23 mouse cellular contexts compared by ENCODE assay signal in the genomic region with DNA sequence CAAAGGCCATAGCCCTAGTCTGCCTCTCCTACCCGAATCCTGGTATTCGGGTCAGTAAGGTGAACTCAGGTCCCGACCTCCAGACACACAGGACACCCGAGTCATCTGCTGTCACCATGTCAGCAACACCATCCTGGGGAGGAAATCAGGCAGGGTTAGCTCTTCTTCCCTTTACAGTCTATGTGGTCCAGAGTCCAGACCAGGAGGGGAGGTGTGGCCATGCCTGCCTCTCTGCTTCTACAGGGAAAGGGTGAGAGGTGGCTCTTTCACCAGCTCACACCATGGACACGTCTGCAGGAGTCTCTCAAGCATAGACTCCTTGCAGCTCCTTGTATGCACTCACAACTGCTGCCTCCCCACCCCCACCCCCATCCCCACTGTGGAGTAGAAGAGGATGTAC. TPM values are rescaled to one million over a fixed set of nuclear protein-coding genes. Genes with fewer than 3 reads are reported as not detected.
A peak's percentile ranks its signal among the peaks of the same experiment; 100 is the strongest.
DNase-seq lines count a peak whose midpoint lies in the region; ATAC-seq and TF ChIP-seq lines count a peak whose summit lies in the region.
"Had no signal": no experiment of that assay in that cellular context is flagged by ENCODE, and none has a peak within 500 bp of the region (broad histone marks: within the 10 kb centered on the region; RNA-seq: fewer than 3 reads in every experiment).

No protein-coding gene starts in this region.

- DNase-seq in liver, embryonic 14.5 days (ENCODE audit: low read depth in 3 of 3, low spot score in 3 of 3): no peak
- DNase-seq in kidney, adult 11 months: no peak
- DNase-seq in ovary, adult 18-20 months (ENCODE audit: low spot score): no peak
- DNase-seq: adrenal gland, postnatal 10 days; adrenal gland, postnatal 36 days; B cell, adult 2 months; cerebellum, adult 18-20 months; cerebellum, adult 9-10 months; cerebellum, postnatal 14 days; gastrocnemius, postnatal 25 days; heart, adult 2 months had no signal

- no peak overlapping the region for H3K4me3 ChIP-seq in liver, embryonic 14.5 days (ENCODE audit: insufficient read depth in 1 of 2, low read depth in 2 of 2, low read length in 2 of 2)
- H3K4me3 ChIP-seq in liver, embryonic 12.5 days: no peak overlapping the region
- H3K4me3 ChIP-seq in intestine, embryonic 15.5 days (replicated peaks): no peak overlapping the region
- H3K4me3 ChIP-seq in intestine, postnatal 0 days (ENCODE audit: low read depth, low read length): no peak overlapping the region
- H3K4me3 ChIP-seq: embryonic facial prominence, embryonic 12.5 days; embryonic facial prominence, embryonic 15.5 days; forebrain, embryonic 15.5 days; heart, adult 2 months; hindbrain, embryonic 12.5 days; hindbrain, embryonic 15.5 days had no signal

- 0 out of 2 replicates have a peak, but pooled peaks have one; percentile 16 for ATAC-seq in liver, embryonic 14.5 days (ENCODE audit: insufficient read depth)
- no peak for ATAC-seq in liver, embryonic 12.5 days
- ATAC-seq in intestine, embryonic 15.5 days: peak; percentile 60
- ATAC-seq in intestine, postnatal 0 days: peak; percentile 49
- ATAC-seq: forebrain, embryonic 15.5 days; Patski had no signal

- H3K4me1 ChIP-seq in liver, embryonic 14.5 days (replicated peaks; ENCODE audit: control insufficient read depth in 2 of 2, insufficient read depth in 2 of 2, low read length in 1 of 2): no peaks in the 10 kb centered on the region
- H3K4me1 ChIP-seq in liver, embryonic 12.5 days: peaks cover 25% of the 10 kb centered on the region
- H3K4me1 ChIP-seq in intestine, embryonic 15.5 days (replicated peaks): peaks cover 5% of the 10 kb centered on the region
- H3K4me1 ChIP-seq in intestine, postnatal 0 days (replicated peaks; ENCODE audit: control insufficient read depth, insufficient read depth, low read length): peaks cover 6% of the 10 kb centered on the region

- no peak overlapping the region for H3K4me2 ChIP-seq in liver, embryonic 14.5 days (ENCODE audit: low read depth)
- H3K4me2 ChIP-seq in liver, embryonic 12.5 days: no peak overlapping the region
- H3K4me2 ChIP-seq in intestine, embryonic 15.5 days (replicated peaks): no peak overlapping the region
- H3K4me2 ChIP-seq in intestine, postnatal 0 days (replicated peaks; ENCODE audit: low read depth): no peak overlapping the region
- H3K4me2 ChIP-seq: embryonic facial prominence, embryonic 12.5 days; embryonic facial prominence, embryonic 15.5 days; forebrain, embryonic 15.5 days; heart, embryonic 11.5 days; hindbrain, embryonic 12.5 days; hindbrain, embryonic 15.5 days had no signal

- no peak overlapping the region for H3K9ac ChIP-seq in liver, embryonic 14.5 days (replicated peaks)
- H3K9ac ChIP-seq in liver, embryonic 12.5 days: no peak overlapping the region
- no peak overlapping the region for H3K9ac ChIP-seq in intestine, embryonic 15.5 days
- 0 out of 2 replicates have a peak overlapping the region, but pooled peaks have one; percentile 1 for H3K9ac ChIP-seq in intestine, postnatal 0 days (ENCODE audit: low read depth, low read length)
- H3K9ac ChIP-seq: embryonic facial prominence, embryonic 12.5 days; embryonic facial prominence, embryonic 15.5 days; forebrain, embryonic 15.5 days; hindbrain, embryonic 12.5 days; hindbrain, embryonic 15.5 days had no signal

- no peak for TF ChIP-seq CTCF in liver, embryonic 14.5 days (IDR thresholded peaks at IDR 0.05; ENCODE audit: low read depth)
- no peak for TF ChIP-seq CTCF in intestine, postnatal 0 days (IDR thresholded peaks at IDR 0.05; ENCODE audit: low read depth)

- H3K27me3 ChIP-seq in liver, embryonic 14.5 days (ENCODE audit: control insufficient read depth, insufficient read depth, low read length): peaks cover 14% of the 10 kb centered on the region
- peaks cover 60% of the 10 kb centered on the region for H3K27me3 ChIP-seq in liver, embryonic 12.5 days (replicated peaks)
- no peaks in the 10 kb centered on the region for H3K27me3 ChIP-seq in intestine, embryonic 15.5 days (replicated peaks)
- H3K27me3 ChIP-seq in intestine, postnatal 0 days (replicated peaks; ENCODE audit: control insufficient read depth, insufficient read depth, low read length): no peaks in the 10 kb centered on the region
- H3K27me3 ChIP-seq: CH12.LX; embryonic facial prominence, embryonic 12.5 days; embryonic facial prominence, embryonic 15.5 days; forebrain, embryonic 15.5 days; hindbrain, embryonic 12.5 days; hindbrain, embryonic 15.5 days; Patski had no signal

- H3K27ac ChIP-seq in liver, embryonic 14.5 days: no peak overlapping the region
- H3K27ac ChIP-seq in liver, embryonic 12.5 days: no peak overlapping the region
- no peak overlapping the region for H3K27ac ChIP-seq in intestine, embryonic 15.5 days
- no peak overlapping the region; the same call in 1 of the 2 replicates for H3K27ac ChIP-seq in intestine, postnatal 0 days (ENCODE audit: low read depth, low read length)
- H3K27ac ChIP-seq: embryonic facial prominence, embryonic 12.5 days; embryonic facial prominence, embryonic 15.5 days; forebrain, embryonic 15.5 days; heart, adult 2 months; hindbrain, embryonic 12.5 days; hindbrain, embryonic 15.5 days had no signal

- 55% methylated on average over 5 of the region's 5 CpGs for WGBS in liver, embryonic 14.5 days (ENCODE audit: insufficient replicate concordance)
- 52% methylated on average over 5 of the region's 5 CpGs for WGBS in liver, embryonic 12.5 days (ENCODE audit: insufficient replicate concordance)
- WGBS in intestine, embryonic 15.5 days: 69% methylated on average over 5 of the region's 5 CpGs
- 64% methylated on average over 5 of the region's 5 CpGs for WGBS in intestine, postnatal 0 days

- H3K9me3 ChIP-seq in liver, embryonic 14.5 days (ENCODE audit: control insufficient read depth, low read length): no peaks in the 10 kb centered on the region
- H3K9me3 ChIP-seq in liver, embryonic 12.5 days (replicated peaks): no peaks in the 10 kb centered on the region
- H3K9me3 ChIP-seq in intestine, embryonic 15.5 days: no peaks in the 10 kb centered on the region
- H3K9me3 ChIP-seq in intestine, postnatal 0 days (ENCODE audit: control insufficient read depth): no peaks in the 10 kb centered on the region
- H3K9me3 ChIP-seq: embryonic facial prominence, embryonic 12.5 days; embryonic facial prominence, embryonic 15.5 days; forebrain, embryonic 15.5 days; G1E; hindbrain, embryonic 12.5 days; hindbrain, embryonic 15.5 days had no signal

- no peaks in the 10 kb centered on the region for H3K36me3 ChIP-seq in liver, embryonic 14.5 days (replicated peaks; ENCODE audit: control insufficient read depth, insufficient read depth, low read depth)
- peaks cover 14% of the 10 kb centered on the region for H3K36me3 ChIP-seq in liver, embryonic 12.5 days
- H3K36me3 ChIP-seq in intestine, embryonic 15.5 days: peaks cover 14% of the 10 kb centered on the region; the same call in 1 of the 2 replicates
- peaks cover 40% of the 10 kb centered on the region for H3K36me3 ChIP-seq in intestine, postnatal 0 days (ENCODE audit: control insufficient read depth, insufficient read depth)
- H3K36me3 ChIP-seq: G1E; hindbrain, embryonic 15.5 days had no signal

- no peak for TF ChIP-seq EP300 in liver, embryonic 14.5 days (IDR thresholded peaks at IDR 0.05; ENCODE audit: low read depth)

RNA-seq across cellular contexts. Expression of a gene that starts 2.7 kb away (rescaled TPM):
- 0.15 and 0.44 TPM in 2 replicates for polyA plus RNA-seq in liver, embryonic 14.5 days (2012; rRNA removed)
- polyA plus RNA-seq in liver, embryonic 14.5 days (2014; fragmentation: Nextera tagmentation; extraction: Ambion mirVana): 0.32 and 0.35 TPM in 2 replicates
- polyA plus RNA-seq in liver, embryonic 12.5 days (2016; fragmentation: Nextera tagmentation; extraction: Ambion mirVana): 0.81 and 1.1 TPM in 2 replicates
- polyA plus RNA-seq in intestine, embryonic 15.5 days (2015; fragmentation: Nextera tagmentation; extraction: Ambion mirVana): 3.0 and 3.9 TPM in 2 replicates
- 1.0 and 1.2 TPM in 2 replicates for polyA plus RNA-seq in intestine, postnatal 0 days (2015; fragmentation: Nextera tagmentation; extraction: Ambion mirVana)
- polyA plus RNA-seq: G1E had no signal

RNA-seq across cellular contexts. Expression of a gene that starts 2.7 kb away (rescaled TPM):
- not detected in 2 replicates for polyA plus RNA-seq in liver, embryonic 14.5 days (2012; rRNA removed)
- polyA plus RNA-seq in liver, embryonic 14.5 days (2014; fragmentation: Nextera tagmentation; extraction: Ambion mirVana): 0.06 and 0.15 TPM in 2 replicates
- polyA plus RNA-seq in liver, embryonic 12.5 days (2016; fragmentation: Nextera tagmentation; extraction: Ambion mirVana): 0.19 and 0.35 TPM in 2 replicates
- 1.4 and 2.0 TPM in 2 replicates for polyA plus RNA-seq in intestine, embryonic 15.5 days (2015; fragmentation: Nextera tagmentation; extraction: Ambion mirVana)
- 0.60 and 1.0 TPM in 2 replicates for polyA plus RNA-seq in intestine, postnatal 0 days (2015; fragmentation: Nextera tagmentation; extraction: Ambion mirVana)
- polyA plus RNA-seq: G1E had no signal

RNA-seq across cellular contexts. Expression of a gene that starts 12.2 kb away (rescaled TPM):
- polyA plus RNA-seq in liver, embryonic 14.5 days (2012; rRNA removed): 16.9 and 21.1 TPM in 2 replicates
- 22.5 and 24.0 TPM in 2 replicates for polyA plus RNA-seq in liver, embryonic 14.5 days (2014; fragmentation: Nextera tagmentation; extraction: Ambion mirVana)
- 46.9 and 48.2 TPM in 2 replicates for polyA plus RNA-seq in liver, embryonic 12.5 days (2016; fragmentation: Nextera tagmentation; extraction: Ambion mirVana)
- 82.1 and 84.6 TPM in 2 replicates for polyA plus RNA-seq in intestine, embryonic 15.5 days (2015; fragmentation: Nextera tagmentation; extraction: Ambion mirVana)
- polyA plus RNA-seq in intestine, postnatal 0 days (2015; fragmentation: Nextera tagmentation; extraction: Ambion mirVana): 47.1 and 49.9 TPM in 2 replicates

RNA-seq across cellular contexts. Expression of a gene that starts 18.2 kb away (rescaled TPM):
- 11.1 TPM in 2 replicates for polyA plus RNA-seq in liver, embryonic 14.5 days (2012; rRNA removed)
- 5.3 and 5.5 TPM in 2 replicates for polyA plus RNA-seq in liver, embryonic 14.5 days (2014; fragmentation: Nextera tagmentation; extraction: Ambion mirVana)
- polyA plus RNA-seq in liver, embryonic 12.5 days (2016; fragmentation: Nextera tagmentation; extraction: Ambion mirVana): 11.8 and 12.6 TPM in 2 replicates
- polyA plus RNA-seq in intestine, embryonic 15.5 days (2015; fragmentation: Nextera tagmentation; extraction: Ambion mirVana): 23.6 and 26.4 TPM in 2 replicates
- 19.7 and 21.1 TPM in 2 replicates for polyA plus RNA-seq in intestine, postnatal 0 days (2015; fragmentation: Nextera tagmentation; extraction: Ambion mirVana)

RNA-seq across cellular contexts. Expression of a gene that starts 28.3 kb away (rescaled TPM):
- polyA plus RNA-seq in liver, embryonic 14.5 days (2012; rRNA removed): 9.4 and 11.6 TPM in 2 replicates
- 4.4 and 5.2 TPM in 2 replicates for polyA plus RNA-seq in liver, embryonic 14.5 days (2014; fragmentation: Nextera tagmentation; extraction: Ambion mirVana)
- 12.1 and 13.0 TPM in 2 replicates for polyA plus RNA-seq in liver, embryonic 12.5 days (2016; fragmentation: Nextera tagmentation; extraction: Ambion mirVana)
- 9.0 and 9.4 TPM in 2 replicates for polyA plus RNA-seq in intestine, embryonic 15.5 days (2015; fragmentation: Nextera tagmentation; extraction: Ambion mirVana)
- polyA plus RNA-seq in intestine, postnatal 0 days (2015; fragmentation: Nextera tagmentation; extraction: Ambion mirVana): 6.0 and 8.5 TPM in 2 replicates
